Mouse (Mus musculus) neural tube, embryonic 12.5 days (tissue): ENCODE data around the gene Ppat. TPM values are rescaled to one million over a fixed set of nuclear protein-coding genes. Genes with fewer than 3 reads are reported as not detected.
"Not testable (repeated sequence)": the region's sequence is repeated elsewhere in the genome, so short reads cannot be mapped to it uniquely, and the experiment has no call there.

Source experiments
- ATAC-seq: fragments of 200-750 bp; cut with Nextera tagmentation; 2 replicates; pipeline ENCODE4 v1.8.0; 2017; ENCODE audit warnings: low read depth, mild to moderate bottlenecking, moderate TSS enrichment, moderate library complexity; ENCODE audit not compliant: low FRiP score
- H3K27ac ChIP-seq: fragments of 300-500 bp; sonication (generic); 2 replicates; pipeline ENCODE4 v1.5.1; 2016
- H3K27me3 ChIP-seq: fragments of 300-500 bp; sonication (generic); replicated peaks from 2 replicates; pipeline ENCODE4 v1.6.1; 2016; ENCODE audit warnings: mild to moderate bottlenecking
- H3K36me3 ChIP-seq: fragments of 300-500 bp; sonication (generic); 2 replicates; pipeline ENCODE4 v1.6.1; 2016; ENCODE audit warnings: mild to moderate bottlenecking
- H3K4me1 ChIP-seq: fragments of 300-500 bp; sonication (generic); 2 replicates; pipeline ENCODE4 v1.6.1; 2016
- H3K4me2 ChIP-seq: fragments of 300-500 bp; sonication (generic); replicated peaks from 2 replicates; pipeline ENCODE4 v1.6.1; 2016; ENCODE audit warnings: mild to moderate bottlenecking
- H3K4me3 ChIP-seq: fragments of 300-500 bp; sonication (generic); 2 replicates; pipeline ENCODE4 v1.5.1; 2016
- H3K9ac ChIP-seq: fragments of 300-500 bp; sonication (generic); 2 replicates; pipeline ENCODE4 v1.6.1; 2016; ENCODE audit warnings: mild to moderate bottlenecking
- H3K9me3 ChIP-seq: fragments of 300-500 bp; sonication (generic); 2 replicates; pipeline ENCODE4 v1.6.1; 2016; ENCODE audit warnings: mild to moderate bottlenecking
- WGBS: fragments of 180-500 bp; shearing (Covaris S2); methylation state at CpG from one replicate; pipeline ENCODE4 v1.1.7; 2016; 5-methylcytosine and 5-hydroxymethylcytosine counted together
- polyA plus RNA-seq: library from polyadenylated mRNA; unstranded; fragments of >200 nt; fragmentation: Nextera tagmentation; extraction: Ambion mirVana; gene quantifications from 2 replicates; pipeline ENCODE4 v1.2.1, GENCODE M21; 2016

Ppat gene
- polyA plus RNA-seq = 22.4 and 23.1 TPM in 2 replicates

DNA sequence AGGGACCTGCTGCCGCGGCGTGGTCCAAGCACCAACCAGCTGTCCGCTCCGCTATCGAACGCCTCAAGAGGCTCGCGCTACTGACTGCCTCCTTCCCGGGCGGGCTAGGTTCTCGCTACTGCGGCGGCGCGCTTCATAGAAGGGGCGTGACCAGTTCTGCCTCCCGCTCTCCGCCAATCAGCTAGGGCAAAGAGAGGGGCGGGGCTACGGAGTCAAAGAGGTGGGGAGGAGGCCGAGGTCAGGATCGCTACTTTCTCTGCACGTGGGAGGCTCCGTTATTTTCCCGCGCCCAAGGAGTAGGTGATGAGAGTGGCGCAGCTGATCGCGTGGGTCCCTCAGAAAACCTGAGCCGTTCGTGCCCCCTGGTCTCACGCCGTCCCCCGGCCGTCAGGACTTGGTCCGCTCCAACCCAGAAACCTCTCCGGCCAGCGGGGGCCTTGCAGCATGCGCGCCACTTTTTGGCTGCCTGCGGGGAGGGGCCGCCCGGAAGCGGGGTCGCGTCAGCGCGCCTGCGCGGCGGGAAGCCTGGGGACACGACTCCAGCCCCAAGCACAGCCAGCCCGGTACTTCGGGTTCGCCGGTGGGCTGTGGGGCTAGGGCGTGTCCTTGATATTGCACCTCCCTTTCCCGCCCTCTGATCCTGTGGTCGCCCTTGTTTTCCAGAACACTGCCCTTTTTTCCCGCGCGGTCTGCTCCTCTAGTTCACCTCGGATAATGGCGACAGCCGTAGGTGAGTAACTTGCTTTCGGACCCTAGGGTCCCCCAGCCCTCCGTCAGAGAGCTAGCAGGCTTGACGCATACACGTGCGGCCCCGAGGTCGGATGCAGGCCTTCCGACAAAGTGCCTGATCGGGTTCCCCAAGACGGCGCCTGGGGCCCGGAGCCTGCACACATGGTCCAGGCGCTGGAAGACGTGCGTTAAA is at the start of gene Ppat, which contains the start of gene Paics:
Gene Ppat, minus strand, starts transcription at position 473 of the 922 bp plus-strand sequence.
Gene Paics, plus strand, starts transcription at position 202 of the 922 bp plus-strand sequence.
- peak within 1 kb of the TSS; percentile 70 for H3K4me3 ChIP-seq
- peak within 1 kb of the TSS; percentile 71 for H3K9ac ChIP-seq
- H3K4me1 ChIP-seq = peaks cover 16% of the 10 kb centered on the region
- no peaks in the 10 kb centered on the region for H3K27me3 ChIP-seq
- ATAC-seq = peak; percentile 98
- H3K27ac ChIP-seq = peak within 1 kb of the TSS; percentile 53; the same call in 1 of the 2 replicates
- no peaks in the 10 kb centered on the region for H3K9me3 ChIP-seq
- under 1% methylated on average over 81 of the region's 81 CpGs for WGBS
- peak within 1 kb of the TSS; percentile 83 for H3K4me2 ChIP-seq
- peaks cover under 1% of the 10 kb centered on the region for H3K36me3 ChIP-seq

DNA sequence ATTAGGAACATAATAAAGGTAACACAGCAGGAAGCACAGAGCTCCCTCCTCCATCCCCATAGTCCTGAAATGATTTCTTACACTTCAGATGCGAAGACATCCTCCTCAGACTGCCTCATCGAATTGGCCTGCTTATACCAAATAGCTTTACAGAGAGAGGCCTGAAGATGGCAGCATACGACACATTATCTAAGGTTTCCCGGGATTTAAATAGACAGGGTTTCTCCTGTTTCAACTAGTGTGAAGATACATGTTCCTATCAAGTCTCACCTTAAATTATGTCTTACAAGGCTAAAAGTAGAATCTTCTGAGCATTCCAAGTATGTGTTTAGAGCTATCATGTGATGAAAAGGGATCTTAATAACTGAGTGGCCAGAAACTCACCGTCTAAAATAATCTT is 47.0 kb upstream of the Ppat start:
- Histone ChIP-seq H3K27me3 (no peaks in the 10 kb centered on the region), H3K27ac (no peak overlapping the region), H3K9me3 (no peaks in the 10 kb centered on the region; the same call in 1 of the 2 replicates), H3K4me2 (no peak overlapping the region), H3K4me1 (no peaks in the 10 kb centered on the region), H3K36me3 (peaks cover 64% of the 10 kb centered on the region), H3K9ac (no peak overlapping the region), H3K4me3 (no peak overlapping the region)
- no peak for ATAC-seq
- 57% methylated on average over 5 of the region's 5 CpGs for WGBS

DNA sequence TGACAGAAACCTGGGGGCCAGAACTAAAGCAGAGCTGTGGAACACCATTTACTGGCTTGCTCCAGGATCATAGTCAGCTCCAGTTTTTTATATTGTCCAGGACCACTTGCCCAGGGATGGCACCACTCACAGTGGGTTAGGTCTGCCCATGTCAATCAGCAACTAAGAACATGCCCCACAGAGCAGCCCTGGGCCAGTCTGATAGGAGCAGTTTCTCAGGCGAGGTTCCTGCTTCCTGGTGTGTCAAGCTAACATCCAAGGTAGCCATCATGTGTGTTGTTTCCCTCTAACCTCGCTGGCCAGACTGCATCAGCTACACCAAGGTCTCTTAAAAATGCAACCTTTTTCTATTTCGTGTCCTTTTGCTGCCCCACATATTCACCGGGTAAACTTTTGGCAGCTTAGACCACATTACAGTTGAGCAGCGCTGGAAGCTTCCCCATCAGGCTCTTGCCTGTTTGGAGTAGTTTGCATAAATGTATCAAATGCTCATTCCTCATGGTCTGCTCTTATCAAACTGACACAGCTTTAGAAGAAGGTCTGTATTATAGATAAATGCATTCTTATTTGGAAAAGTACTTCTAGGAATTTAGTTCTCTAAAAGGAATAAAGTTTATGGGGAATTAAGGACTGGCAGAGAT is 41.9 kb upstream of the Ppat start:
- no peak for ATAC-seq
- Histone ChIP-seq H3K4me2 (no peak overlapping the region), H3K27me3 (no peaks in the 10 kb centered on the region), H3K9ac (no peak overlapping the region), H3K27ac (no peak overlapping the region), H3K36me3 (peaks cover 77% of the 10 kb centered on the region), H3K4me1 (no peaks in the 10 kb centered on the region), H3K4me3 (no peak overlapping the region), H3K9me3 (no peaks in the 10 kb centered on the region; the same call in 1 of the 2 replicates)
- WGBS = 94% methylated on average over 5 of the region's 5 CpGs

DNA sequence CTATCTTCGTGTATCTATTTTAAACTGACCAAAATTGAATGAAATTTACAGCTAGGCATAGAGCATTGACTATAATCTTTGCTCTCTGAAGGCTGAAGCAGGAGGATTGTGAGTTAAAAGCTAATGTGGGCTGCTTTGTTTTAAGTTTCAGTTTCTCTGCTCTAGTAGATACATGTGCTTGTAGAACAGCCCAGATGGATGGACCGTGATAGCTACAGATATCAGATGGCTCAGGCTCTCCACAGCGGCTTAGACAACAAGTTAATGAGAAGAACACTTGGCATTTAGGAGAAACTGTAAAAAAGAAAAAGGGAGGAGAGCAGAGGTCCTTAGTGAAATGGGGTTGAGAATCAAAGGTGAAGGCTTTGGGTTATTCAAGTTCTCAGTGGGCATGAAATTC is 39.4 kb upstream of the Ppat start:
- ATAC-seq = no peak
- no peak overlapping the region for H3K4me2 ChIP-seq
- H3K4me1 ChIP-seq = no peaks in the 10 kb centered on the region
- no peak overlapping the region for H3K27ac ChIP-seq
- WGBS = 96% methylated on average over 3 of the region's 3 CpGs
- H3K9me3 ChIP-seq = no peaks in the 10 kb centered on the region; the same call in 1 of the 2 replicates
- H3K4me3 ChIP-seq = no peak overlapping the region
- no peaks in the 10 kb centered on the region for H3K27me3 ChIP-seq
- peaks cover 73% of the 10 kb centered on the region for H3K36me3 ChIP-seq
- H3K9ac ChIP-seq = no peak overlapping the region

DNA sequence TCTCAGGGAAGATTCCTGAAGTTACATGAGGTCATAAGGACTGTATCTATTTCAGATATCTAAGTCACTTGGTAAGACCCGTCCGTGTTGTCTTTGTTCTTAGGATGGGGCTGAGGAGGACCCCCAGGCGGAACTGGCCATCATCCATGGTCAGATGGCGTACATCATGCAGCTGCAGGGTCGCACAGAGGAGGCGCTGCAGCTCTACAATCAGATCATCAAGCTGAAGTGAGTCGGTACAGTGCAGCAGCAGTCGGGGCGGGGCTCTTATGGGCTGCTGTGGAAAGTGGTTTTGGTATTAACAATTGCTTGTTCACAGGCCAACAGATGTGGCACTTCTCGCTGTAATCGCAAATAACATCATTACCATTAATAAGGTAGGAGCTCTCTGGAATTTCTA is 32.6 kb upstream of the Ppat start:
- Histone ChIP-seq H3K36me3 (peaks cover 75% of the 10 kb centered on the region), H3K9me3 (no peaks in the 10 kb centered on the region), H3K27me3 (no peaks in the 10 kb centered on the region), H3K9ac (no peak overlapping the region), H3K27ac (no peak overlapping the region), H3K4me1 (no peaks in the 10 kb centered on the region), H3K4me2 (no peak overlapping the region), H3K4me3 (no peak overlapping the region)
- 91% methylated on average over 11 of the region's 11 CpGs for WGBS
- no peak for ATAC-seq

DNA sequence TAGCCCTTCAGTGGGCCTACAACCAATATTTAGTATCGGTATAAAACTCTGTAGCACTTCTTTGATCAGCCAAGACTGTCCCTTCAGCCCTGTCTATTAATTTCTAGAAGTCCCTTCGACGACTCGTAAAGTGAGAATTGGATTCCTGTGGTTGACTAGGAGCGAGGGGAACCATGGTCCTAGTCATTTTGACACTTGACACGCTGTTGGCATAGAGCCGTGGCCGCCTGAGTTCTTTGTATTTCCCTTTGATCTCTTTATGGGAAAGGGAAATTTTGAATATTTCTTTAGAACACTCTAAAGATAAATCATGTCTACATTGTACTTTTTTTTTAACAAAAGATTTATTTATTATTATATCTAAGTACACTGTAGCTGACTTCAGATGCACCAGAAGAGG is 24.4 kb upstream of the Ppat start:
- 0 out of 2 replicates have a peak overlapping the region, but pooled peaks have one; percentile 21 for H3K9ac ChIP-seq
- no peaks in the 10 kb centered on the region for H3K9me3 ChIP-seq
- no peaks in the 10 kb centered on the region for H3K27me3 ChIP-seq
- ATAC-seq = no peak
- WGBS = 90% methylated on average over 8 of the region's 8 CpGs
- peak overlapping the region; percentile 86 for H3K4me2 ChIP-seq
- peaks cover 14% of the 10 kb centered on the region for H3K4me1 ChIP-seq
- peak overlapping the region; percentile 85 for H3K4me3 ChIP-seq
- H3K27ac ChIP-seq = no peak overlapping the region
- H3K36me3 ChIP-seq = peaks cover 25% of the 10 kb centered on the region

DNA sequence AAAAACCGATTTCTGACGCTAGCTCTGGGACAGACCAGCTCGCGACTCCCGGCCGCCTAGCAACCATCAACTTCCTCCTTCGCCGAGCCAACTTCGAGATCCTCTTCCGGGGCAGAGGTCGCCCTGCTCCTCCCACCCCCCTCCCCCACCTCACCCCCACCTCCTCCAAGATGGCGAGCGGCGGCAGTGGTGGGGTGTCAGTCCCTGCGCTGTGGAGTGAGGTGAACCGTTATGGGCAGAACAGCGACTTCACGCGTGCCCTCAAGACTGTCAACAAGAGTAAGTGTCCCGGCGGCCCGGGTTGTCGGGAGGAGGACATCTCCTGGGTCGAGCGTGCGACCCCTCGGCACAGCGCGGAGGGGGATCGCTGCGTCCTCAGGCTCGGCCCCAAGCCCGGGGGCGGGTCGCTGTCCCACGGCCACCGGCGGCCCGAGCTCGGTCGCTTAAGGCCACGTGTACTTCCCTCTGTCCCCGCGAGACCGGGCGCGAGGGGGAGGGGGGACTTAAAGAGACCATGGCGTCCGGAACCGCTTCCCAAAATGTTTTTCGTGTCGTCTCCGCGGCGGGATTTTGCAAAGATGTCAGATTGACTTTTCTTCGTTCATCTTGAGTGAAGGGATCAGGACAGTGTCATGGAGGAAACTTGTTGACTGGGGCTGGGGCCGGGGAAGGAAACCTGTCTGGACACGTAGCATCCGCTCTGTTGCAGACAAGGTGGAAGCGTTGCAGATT is 23.3 kb upstream of the Ppat start, which contains the start of gene Srp72:
Gene Srp72, plus strand, starts transcription at position 130 of the 732 bp plus-strand sequence.
- peak; percentile 94 for ATAC-seq
- Histone ChIP-seq H3K4me2 (peak within 1 kb of the TSS; percentile 86), H3K36me3 (peaks cover 21% of the 10 kb centered on the region), H3K9ac (peak within 1 kb of the TSS; percentile 71), H3K4me1 (peaks cover 14% of the 10 kb centered on the region), H3K27me3 (no peaks in the 10 kb centered on the region), H3K27ac (peak within 1 kb of the TSS; percentile 66; the same call in 1 of the 2 replicates), H3K9me3 (no peaks in the 10 kb centered on the region), H3K4me3 (peak within 1 kb of the TSS; percentile 85)
- under 1% methylated on average over 60 of the region's 60 CpGs for WGBS

DNA sequence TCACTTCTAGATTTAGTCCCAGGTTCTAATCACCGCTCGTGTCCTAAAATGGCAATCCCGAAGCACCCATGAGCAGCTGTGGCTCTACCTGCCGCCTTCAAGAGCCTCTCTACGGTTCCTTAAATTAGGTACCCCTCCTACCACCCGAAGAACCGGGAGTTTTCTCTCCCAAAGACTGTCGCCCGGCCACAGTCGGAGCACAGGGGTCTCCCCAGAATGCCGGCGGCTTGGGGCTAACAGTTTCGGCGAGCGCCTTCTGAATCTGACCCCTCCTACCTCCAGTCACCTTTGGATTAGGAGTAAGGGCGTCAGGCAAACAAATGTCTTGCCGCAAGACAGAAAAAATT is 22.8 kb upstream of the Ppat start:
- Histone ChIP-seq H3K9ac (peak overlapping the region; percentile 71), H3K4me1 (peaks cover 14% of the 10 kb centered on the region), H3K9me3 (no peaks in the 10 kb centered on the region), H3K27ac (no peak overlapping the region), H3K4me3 (peak overlapping the region; percentile 85), H3K36me3 (peaks cover 20% of the 10 kb centered on the region), H3K4me2 (peak overlapping the region; percentile 86), H3K27me3 (no peaks in the 10 kb centered on the region)
- 5% methylated on average over 17 of the region's 17 CpGs for WGBS
- ATAC-seq = peak; percentile 51; the same call in 1 of the 2 replicates

DNA sequence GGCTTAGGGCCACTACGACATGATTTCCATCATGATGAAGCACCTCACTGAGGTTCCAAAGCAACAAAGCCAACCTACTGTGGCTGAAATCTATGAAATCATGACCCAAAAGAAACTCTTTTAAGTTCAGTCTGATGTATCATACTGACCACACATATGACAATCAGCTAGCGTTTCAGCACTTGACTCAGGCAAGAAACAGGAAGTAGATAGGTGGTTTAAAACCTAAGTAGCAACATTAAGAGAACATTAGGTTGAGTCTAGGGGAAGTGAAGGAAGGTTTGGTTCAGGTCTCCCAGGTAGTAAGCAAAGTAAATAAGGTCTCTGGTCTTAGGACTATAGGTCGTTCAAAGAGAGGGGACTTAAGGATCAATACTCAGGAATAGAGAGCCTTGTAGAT is 22.1 kb upstream of the Ppat start:
- no peak overlapping the region; the same call in 1 of the 2 replicates for H3K9ac ChIP-seq
- H3K27me3 ChIP-seq = no peaks in the 10 kb centered on the region
- H3K4me1 ChIP-seq = peaks cover 14% of the 10 kb centered on the region
- peak overlapping the region; percentile 86 for H3K4me2 ChIP-seq
- H3K36me3 ChIP-seq = peaks cover 21% of the 10 kb centered on the region
- no peak overlapping the region for H3K4me3 ChIP-seq
- H3K9me3 ChIP-seq = no peaks in the 10 kb centered on the region
- no peak overlapping the region for H3K27ac ChIP-seq
- 72% methylated on average over 3 of the region's 3 CpGs for WGBS
- ATAC-seq = no peak

DNA sequence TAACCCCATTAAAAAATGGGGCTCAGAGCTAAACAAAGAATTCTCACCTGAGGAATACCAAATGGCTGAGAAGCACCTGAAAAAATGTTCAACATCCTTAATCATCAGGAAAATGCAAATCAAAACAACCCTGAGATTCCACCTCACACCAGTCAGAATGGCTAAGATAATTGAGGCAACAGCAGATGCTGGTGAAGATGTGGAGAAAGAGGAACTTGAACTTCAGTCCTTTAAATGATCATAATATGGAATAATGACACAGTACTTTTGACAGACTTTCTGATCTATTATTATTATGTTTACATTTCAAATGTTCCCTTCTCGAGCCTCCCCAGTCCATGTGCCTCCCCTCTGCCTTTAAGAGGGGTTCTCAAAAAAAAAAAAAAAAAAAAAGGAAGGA is 19.7 kb upstream of the Ppat start:
- peaks cover 31% of the 10 kb centered on the region for H3K36me3 ChIP-seq

DNA sequence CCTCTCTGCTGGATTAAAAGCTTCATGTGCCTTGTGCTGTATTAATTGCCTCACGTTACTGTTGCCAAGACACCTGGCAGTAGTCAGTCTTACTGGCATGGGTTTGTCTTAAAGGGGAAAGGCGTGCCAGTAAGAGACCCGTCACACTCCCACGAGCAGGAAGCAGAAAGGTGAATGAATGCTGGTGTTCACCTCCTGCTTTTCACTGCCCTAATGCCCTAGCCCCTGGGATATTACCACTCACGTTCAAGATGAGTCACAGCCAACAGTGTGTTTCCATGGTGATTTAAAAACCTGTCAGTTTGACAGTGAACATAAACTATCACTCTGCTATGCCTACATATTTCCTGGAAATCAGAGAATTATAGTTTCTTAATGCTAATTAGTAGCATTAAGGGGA is 17.9 kb upstream of the Ppat start:
- Histone ChIP-seq H3K9ac (no peak overlapping the region), H3K27me3 (no peaks in the 10 kb centered on the region), H3K9me3 (no peaks in the 10 kb centered on the region), H3K4me2 (no peak overlapping the region), H3K4me3 (no peak overlapping the region), H3K36me3 (peaks cover 39% of the 10 kb centered on the region), H3K27ac (no peak overlapping the region), H3K4me1 (peaks cover 6% of the 10 kb centered on the region)
- WGBS = 87% methylated on average over 5 of the region's 5 CpGs
- ATAC-seq = no peak

More for the DNA sequence above, 19.7 kb upstream of the Ppat start:
- H3K4me1 ChIP-seq = peaks cover 14% of the 10 kb centered on the region
- ATAC-seq, H3K4me3 ChIP-seq, H3K9me3 ChIP-seq, H3K9ac ChIP-seq, H3K27ac ChIP-seq, H3K27me3 ChIP-seq, H3K4me2 ChIP-seq: not testable (repeated sequence)
- 88% methylated on average over 1 of the region's 1 CpGs for WGBS

DNA sequence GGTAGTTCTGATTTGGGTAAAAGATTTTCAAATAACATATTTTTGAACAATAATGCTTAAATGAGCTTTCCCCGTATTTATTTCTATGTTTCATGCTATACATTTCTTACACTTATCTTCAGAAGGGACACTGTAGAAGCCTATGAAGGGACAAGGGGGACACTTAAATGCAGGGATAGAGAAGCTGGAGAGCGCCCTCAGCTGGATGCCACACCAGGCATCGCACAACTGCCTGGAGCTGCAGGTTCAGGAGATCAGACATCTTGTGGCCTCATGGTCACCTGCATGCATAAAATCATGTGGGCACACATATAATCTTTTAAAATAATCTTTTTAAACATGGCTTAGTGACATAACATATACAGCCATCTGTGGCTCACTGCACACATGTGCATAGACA is 13.3 kb upstream of the Ppat start:
- Histone ChIP-seq H3K36me3 (peaks cover 74% of the 10 kb centered on the region), H3K27ac (no peak overlapping the region), H3K27me3 (no peaks in the 10 kb centered on the region), H3K9ac (no peak overlapping the region), H3K4me1 (no peaks in the 10 kb centered on the region), H3K4me3 (no peak overlapping the region), H3K9me3 (no peaks in the 10 kb centered on the region), H3K4me2 (no peak overlapping the region)
- 94% methylated on average over 3 of the region's 3 CpGs for WGBS
- no peak for ATAC-seq
